Mouse (Mus musculus): Measurements from ENCODE around the gene Ppm1j.
A peak's percentile ranks its signal among the peaks of the same experiment; 100 is the strongest.
"Not testable (repeated sequence)": the region's sequence is repeated elsewhere in the genome, so short reads cannot be mapped to it uniquely, and the experiment has no call there.

The Ppm1j gene

GRCm38 (mm10) chr3:104780561-104781420 lies at the start of gene Ppm1j:
TSS of gene Ppm1j (plus strand) at chr3:104781056.
- no peak for DNase-seq

GRCm38 (mm10) chr3:104732907-104733306 lies 47.9 kb upstream of the Ppm1j start:
- no peak for DNase-seq

GRCm38 (mm10) chr3:104734654-104735053 lies 46.2 kb upstream of the Ppm1j start:
- DNase-seq, result no peak

DNA sequence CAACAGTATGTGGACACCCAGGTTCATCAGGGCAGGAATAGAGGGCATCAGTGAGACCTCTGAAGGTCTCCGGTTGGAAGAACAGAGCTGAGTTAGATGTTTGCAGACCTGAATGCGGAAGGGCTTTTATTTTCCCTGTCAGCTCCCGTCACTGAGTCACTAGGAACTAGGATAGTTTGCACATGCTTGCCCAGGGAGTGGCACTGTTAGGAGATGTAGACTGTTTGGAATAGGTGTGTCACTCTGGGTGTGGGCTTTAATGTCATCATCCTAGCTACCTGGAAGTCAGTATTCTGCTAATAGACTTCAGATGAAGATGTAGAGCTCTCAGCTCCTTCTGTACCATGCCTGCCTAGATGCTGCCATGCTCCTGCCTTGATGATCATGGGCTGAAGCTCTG lies 38.9 kb upstream of the Ppm1j start:
- no peak for DNase-seq

DNA sequence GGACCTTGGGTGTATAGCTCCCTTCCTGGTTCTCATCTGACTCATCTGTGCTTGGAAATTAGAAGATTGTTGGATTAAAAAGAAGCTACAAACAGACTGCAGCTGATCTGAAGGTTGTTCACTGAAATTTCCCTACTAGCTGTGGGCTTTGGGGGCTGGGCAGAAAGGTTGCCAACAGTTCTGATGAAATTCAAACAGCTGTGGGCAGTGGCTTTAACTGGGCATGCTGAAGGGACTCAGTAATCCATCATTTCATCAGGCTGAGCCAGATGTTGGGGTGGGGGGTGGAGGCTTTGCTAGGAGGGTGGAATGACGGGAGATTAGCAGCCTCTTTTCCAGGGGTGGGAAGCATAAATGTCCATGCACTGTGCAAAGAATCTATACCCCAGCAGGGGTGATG lies 37.7 kb upstream of the Ppm1j start:
- DNase-seq, result no peak

DNA sequence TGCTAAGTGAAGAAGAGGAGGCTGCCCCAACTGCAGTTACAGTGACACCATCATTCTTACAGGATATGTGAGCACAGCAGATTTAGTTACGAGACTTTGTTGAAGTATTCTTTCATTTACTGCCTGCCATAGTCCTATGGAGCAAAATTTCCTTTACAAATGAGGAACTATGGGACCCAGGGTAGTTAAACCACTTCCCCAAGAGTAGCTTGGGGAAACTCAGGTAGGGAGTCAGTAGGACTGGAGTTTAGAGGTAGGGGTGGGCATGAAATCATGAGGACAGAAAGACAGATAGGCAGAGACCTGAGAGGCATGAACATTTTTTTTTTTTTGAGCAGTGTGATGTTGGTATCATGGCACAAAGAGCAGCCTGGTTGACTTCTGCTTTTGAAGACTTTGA lies 37.0 kb upstream of the Ppm1j start:
- no peak for DNase-seq

DNA sequence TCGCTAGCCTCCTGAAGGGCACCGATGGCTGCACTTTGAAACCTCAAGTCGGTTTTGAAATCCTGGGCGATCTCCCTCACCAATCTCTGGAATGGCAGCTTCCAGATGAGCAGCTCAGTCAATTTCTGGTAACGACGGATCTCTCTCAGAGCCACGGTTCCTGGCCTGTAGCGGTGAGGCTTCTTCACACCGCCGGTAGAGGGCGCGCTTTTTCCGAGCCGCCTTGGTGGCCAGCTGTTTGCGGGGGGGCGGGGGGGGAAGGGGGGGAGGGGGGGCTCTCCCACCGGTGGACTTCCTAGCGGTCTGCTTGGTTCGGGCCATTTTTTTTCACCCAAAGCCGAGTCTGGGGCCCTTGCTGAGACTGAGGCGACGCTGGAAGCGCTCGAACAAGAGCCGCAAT lies 28.0 kb upstream of the Ppm1j start:
- not testable (repeated sequence) for DNase-seq

DNA sequence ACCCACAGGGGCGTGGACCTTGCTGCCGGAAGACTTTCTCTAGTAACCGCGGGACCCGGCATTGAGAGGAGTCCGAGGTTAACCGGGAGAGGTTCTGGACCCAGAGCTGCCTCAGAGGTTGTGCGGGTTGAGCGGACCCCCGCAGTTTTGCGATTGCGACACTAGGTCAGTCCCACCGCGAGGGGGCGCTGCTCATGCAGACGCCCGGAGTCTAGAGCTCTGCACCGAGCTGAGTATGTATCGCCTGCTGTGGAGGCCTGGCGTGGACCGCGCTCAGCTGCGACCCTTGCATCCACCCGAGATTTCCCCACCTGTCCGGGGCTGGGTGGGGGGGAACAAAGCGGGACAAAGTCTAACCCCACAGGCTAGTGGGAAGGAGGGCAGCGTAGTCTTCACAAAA lies 22.4 kb upstream of the Ppm1j start:
- DNase-seq, result peak; percentile 34

GRCm38 (mm10) chr3:104758869-104759268 lies 22.0 kb upstream of the Ppm1j start:
- no peak for DNase-seq

DNA sequence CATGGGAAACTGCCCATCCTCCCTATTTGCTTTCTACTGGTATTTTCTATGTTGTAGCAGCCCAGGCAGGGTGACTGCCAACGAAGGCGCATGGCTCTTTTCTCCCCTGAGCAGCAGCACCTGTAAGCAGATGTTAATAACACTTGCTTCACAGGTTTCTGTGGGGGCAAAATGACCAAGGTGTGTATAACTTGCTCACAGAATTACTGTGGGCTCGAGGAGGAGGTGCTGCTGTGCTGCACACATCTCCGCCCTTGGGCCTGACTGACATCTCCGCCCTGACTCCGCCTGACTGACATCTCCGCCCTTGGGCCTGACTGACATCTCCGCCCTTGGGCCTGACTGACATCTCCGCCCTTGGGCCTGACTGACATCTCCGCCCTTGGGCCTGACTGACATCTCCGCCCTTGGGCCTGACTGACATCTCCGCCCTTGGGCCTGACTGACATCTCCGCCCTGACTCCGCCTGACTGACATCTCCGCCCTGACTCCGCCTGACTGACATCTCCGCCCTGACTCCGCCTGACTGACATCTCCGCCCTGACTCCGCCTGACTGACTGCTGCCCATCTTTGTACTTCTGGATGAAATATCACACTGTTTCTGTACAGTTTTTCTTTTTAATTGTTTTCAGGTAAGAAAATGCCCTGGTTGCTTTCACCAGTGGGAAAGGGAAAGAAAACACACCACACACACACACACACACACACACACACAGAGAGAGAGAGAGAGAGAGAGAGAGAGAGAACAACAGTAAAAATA lies 18.6 kb upstream of the Ppm1j start:
- not testable (repeated sequence) for DNase-seq

DNA sequence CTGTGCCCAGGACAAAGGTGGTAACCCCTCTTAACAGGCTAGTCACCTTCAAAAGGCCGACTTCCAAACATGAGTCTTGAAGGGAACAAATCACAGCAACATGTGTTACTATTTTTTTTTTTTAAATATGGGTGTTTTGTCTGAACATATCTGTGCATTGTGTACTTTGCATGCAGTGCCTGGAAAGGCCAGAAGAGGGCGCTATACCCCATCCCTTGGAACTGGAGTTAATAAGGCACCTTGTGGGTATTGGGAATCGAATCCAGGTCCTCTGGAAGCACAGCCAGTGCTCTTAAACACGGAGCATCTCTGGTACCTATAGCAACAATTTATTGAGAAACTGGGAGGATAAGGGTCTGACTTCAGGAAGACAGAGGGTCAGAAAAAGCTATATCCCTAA lies 15.8 kb upstream of the Ppm1j start:
- DNase-seq, result no peak

GRCm38 (mm10) chr3:104767141-104767540 lies 13.7 kb upstream of the Ppm1j start:
- no peak for DNase-seq

GRCm38 (mm10) chr3:104767716-104768115 lies 13.1 kb upstream of the Ppm1j start:
- no peak for DNase-seq

GRCm38 (mm10) chr3:104769135-104769534 lies 11.7 kb upstream of the Ppm1j start:
- no peak for DNase-seq

- no peak for DNase-seq
Observed at GRCm38 (mm10) chr3:104770035-104770434, 10.8 kb upstream of the Ppm1j start.

DNA sequence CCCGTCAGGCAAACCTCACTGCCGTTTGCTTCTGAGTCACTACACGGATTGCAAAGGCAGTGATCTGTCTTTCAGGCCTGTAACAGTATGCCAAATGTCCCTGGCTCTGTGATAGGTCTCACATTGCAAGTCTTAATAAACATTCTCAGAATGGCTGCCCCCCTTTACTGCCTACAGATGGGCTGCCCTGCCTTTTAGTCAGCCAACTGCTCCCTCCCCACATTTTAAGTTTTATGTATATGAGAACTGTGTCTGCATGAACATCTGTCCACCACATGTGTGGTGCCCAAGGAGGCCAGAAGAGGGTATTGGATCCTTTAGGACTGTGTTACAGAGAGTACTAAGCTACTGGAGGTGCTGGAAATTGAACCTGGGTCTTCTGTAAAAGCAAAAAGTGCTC lies 9.9 kb upstream of the Ppm1j start:
- no peak for DNase-seq

DNA sequence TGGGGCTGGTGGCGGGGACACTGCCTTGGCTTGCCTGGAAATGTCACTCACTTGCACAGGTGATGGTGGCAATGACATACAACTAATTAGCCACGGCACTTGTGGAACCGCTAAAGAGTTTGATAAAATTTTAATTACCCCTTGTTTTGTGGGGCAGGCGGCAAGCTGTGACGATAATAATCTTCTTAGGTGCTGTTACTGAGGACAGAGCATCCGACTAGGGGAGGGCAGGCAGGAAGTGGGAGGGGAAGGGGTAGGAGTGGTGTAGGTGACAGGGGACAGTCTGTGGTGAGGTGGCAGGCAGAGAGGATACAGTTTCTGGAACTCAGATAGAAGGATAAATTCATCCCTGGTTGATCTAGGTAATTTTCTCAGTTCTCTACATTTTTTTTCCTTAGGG lies 9.4 kb upstream of the Ppm1j start:
- no peak for DNase-seq

DNA sequence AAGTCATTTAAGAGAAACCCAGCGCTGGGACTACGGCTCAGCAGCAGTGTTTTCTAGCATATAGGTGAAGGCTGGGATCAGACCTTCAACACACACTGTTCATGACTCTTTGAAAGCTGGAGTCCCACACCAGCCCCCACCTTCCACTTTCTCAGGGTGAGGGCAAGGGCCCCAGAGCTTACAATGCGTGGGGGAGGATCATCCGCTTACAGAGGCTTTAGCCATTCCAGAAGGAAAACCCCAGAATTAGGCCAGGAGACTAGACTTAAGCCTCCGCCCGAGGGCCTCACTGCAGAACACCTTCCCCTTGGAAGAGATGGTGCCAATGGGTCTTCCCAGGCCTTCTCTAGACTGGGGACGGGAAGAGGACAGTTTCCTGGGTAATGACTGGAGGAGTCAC lies 7.6 kb upstream of the Ppm1j start:
- no peak for DNase-seq

DNA sequence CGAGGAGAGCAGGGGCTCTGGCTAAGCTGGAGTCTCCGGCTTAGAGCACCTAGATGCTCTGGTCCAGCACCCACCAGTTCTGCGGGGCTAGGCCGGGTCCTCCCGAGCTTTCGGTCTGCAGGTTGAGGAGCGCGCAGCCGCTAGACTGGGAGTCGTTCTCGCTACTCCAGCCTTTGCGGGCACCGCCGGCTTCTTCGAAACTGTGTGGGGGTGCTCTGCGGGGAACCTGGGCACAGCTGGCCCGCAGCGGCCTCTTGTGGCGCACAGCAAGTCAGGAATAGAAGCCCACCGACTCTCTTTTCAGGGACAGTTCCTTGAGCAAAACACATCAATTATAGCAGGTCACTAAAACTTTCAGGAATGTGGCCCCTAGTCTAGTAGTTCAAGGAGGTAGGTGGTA lies 3.5 kb upstream of the Ppm1j start:
- DNase-seq, result no peak

- peak; percentile 23 for DNase-seq
Observed at GRCm38 (mm10) chr3:104779949-104780348, 907 bp upstream of the Ppm1j start.

DNA sequence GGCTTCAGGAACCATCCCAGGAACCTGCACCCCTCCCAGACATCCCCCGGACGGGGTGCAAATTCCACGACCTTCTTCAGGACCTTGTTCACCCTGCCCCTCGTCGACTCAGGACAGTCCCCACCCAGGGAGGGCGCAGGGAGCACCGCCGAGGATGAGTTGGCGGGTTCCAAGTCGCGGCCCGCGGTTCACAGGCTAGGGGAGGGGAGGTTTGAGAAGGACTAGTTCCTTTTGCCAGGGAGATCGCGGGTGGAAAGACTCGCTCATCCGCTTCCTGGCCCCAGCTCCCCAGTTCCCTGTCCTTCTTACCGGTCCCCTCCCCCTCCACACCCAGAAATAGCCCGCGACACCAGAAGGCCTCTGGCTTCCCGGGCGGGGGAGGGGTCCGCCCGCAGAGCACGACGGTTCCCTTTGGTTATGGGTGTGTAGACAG lies 631 bp downstream of the Ppm1j start, which contains the start of gene Fam19a3:
Gene Fam19a3 (minus strand): TSS at position 370 of the 433 bp plus-strand sequence.
- DNase-seq, result no peak

DNA sequence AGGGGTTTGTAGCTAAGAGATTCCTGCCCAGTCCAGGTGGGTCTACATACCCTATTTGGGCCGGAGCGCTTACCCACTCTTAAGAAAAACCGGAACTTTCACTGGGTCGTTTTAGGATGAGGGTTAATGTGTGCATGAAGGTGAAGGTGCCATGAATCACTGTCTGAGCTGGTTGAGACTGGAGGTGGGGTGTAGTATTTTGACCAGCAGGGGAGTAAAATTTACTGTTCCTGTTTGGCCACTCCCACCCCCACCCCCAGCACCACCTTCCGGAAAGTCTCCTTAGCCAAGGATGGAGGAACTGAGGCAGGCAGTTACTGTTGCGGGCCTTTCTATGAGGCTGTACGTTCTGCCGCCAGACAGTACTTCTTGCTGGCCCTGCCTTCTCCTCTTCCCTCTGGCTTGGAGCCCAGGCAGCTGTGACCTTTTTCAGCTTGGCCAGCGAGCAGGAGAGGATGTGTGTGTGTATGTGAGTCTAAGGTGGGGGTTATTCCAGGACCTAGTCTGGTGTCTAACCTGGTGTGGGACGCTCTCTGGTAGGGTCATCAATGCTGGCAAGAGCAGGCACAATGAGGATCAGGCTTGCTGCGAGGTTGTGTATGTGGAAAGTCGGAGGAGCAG lies 1.3 kb downstream of the Ppm1j start:
- DNase-seq, result no peak

- DNase-seq, result no peak
Observed at GRCm38 (mm10) chr3:104783971-104784500, 3.2 kb downstream of the Ppm1j start.
